Mouse (Mus musculus) spleen, postnatal 4 days (tissue): Measurements from ENCODE around the gene Nacc1.

ENCODE experiments used
- DNase-seq, 2 experiments: peaks; one replicate each; pipeline ENCODE4 v3.0.0; 2022; ENCODE audit warnings: low spot score in 2 of 2

Nacc1 gene

DNA sequence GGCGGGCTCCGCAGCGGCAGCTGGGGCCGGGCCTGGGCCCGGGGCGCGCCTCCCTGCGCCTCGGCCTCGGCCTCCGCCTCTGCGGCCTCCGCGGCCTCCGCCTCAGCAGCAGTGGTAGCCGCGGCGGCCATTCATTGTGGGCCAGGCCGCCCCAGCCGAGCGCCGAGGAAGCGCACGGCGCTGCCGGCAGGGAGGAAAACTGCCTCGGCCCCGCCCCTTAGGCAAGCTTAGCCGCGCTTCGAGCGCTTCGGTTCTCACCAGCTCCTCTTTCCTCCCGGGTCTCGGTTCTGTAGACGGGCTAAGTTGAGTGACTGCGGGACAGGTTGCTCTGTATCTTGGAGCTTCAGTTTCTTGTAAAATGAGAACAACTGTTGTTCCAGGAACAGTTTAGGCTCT, at the start of gene Nacc1:
Gene Nacc1 (minus strand): TSS at position 158 of the 396 bp plus-strand sequence.
- peak; percentile 90 to 93 for DNase-seq

DNA sequence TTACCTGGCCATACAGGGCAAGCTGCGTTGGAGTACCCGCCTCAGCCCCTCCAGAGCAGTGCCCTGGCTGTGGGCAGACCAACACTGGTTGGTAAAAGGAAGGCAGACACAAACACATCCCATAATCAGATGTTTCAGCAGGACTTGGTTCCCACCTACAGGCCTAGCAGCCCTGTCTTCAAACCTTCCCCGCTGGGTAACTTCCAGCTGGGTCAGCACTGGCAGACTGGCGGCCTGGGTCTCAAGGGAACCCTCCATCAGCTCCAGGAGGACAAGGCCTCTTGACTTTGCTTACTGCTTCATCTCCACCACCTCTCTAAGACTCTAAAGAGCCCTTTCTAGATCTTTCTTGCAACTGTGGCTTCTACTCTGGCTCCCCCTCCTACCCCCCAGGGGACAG, 48.9 kb upstream of the Nacc1 start:
- DNase-seq, result no peak

DNA sequence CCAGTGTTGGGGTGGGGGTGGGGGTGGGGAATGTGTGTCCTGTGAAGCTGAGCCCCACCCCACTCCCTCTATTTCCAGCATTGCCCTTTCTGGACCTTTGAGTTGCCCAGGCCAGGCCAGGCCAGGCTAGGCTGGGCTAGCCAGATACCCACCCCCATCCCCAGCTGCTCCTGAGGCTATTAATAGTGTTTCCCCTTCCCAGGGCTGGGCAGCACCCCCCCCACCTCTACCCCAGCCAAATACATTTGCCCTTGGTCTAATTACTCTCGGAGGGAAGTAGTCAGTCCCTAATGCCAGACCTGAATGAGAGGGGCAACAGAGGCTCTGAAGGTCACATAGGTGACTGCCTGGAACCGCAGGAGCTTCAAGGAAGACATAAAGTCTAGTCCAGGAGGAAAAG, 47.9 kb upstream of the Nacc1 start:
- no peak for DNase-seq

DNA sequence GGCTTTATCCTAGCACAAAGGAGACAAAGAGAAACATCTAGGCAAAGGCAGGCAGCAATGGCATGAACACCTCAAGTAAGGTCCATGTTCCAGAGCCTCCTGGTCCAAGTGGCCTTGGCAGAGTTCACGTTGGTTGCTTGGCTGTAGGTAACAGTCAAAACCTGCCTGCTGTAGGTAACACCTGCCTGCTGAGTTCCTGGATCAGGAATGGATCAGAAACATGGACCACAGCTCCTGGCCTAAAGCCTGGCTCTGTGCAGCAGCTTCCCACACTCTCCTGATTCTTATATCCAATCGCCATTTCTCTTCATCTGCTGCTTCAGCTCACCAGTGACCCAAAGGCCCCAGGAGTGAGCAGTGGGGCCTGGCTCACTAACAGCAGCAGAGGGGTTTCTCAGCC, 47.0 kb upstream of the Nacc1 start:
- DNase-seq, result no peak

DNA sequence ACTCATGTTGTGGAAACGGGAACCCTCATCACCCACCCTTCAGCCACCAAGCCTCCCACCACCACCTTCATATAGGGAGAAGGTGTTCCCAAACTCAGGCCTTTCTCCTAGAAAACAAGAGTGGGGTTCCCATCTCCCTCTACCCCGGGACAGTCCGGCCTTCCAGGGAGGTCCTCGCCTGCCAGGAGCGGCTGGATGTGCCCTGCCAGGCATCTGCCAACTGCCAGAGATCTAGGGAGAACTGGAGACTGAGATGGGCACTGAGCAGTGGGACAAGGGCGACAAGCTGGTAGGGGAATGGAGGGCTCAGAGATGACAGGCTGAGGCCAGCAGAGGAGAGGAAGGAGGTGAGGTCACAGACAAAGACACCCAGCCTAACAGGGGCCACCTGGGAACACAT, 46.3 kb upstream of the Nacc1 start:
- no peak for DNase-seq

DNA sequence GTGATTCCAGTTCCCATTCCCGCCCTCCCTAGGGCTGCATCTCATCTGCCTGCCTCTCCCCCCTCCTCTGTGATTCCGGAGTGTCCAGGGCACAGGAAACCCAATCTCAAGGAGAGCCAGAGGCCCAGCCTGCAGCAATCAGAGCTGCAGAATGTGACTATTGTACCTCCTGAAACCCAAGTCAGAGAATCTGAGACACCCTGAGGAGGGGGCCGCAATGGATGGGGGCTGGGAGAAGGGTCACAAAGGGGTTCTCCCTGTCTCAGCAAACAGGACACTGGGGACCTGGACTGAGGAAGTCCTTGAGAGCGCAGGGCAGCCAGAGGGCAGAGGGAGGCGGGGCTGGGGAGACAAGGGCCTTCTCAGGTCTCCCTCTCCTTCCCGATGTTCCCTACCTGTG, 45.3 kb upstream of the Nacc1 start:
- DNase-seq, result no peak

DNA sequence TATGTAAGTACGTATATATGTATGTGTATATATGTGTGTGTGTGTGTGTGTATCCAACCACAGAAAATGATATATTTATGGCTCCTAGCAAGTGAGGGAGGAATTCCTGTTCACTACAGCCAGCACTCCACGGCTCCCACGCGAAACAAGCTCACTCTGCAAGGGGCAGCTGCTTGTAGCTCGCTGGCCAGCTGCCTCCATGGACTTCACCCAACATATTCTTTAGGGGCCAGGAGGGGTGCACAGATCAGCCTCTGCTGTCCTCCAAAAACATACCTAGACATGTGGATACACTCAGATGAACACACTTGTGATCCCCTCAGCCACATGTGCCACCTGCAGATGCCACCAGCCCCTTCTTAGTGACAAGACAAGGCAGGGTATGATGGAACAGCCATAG, 44.9 kb upstream of the Nacc1 start:
- DNase-seq, result no peak

DNA sequence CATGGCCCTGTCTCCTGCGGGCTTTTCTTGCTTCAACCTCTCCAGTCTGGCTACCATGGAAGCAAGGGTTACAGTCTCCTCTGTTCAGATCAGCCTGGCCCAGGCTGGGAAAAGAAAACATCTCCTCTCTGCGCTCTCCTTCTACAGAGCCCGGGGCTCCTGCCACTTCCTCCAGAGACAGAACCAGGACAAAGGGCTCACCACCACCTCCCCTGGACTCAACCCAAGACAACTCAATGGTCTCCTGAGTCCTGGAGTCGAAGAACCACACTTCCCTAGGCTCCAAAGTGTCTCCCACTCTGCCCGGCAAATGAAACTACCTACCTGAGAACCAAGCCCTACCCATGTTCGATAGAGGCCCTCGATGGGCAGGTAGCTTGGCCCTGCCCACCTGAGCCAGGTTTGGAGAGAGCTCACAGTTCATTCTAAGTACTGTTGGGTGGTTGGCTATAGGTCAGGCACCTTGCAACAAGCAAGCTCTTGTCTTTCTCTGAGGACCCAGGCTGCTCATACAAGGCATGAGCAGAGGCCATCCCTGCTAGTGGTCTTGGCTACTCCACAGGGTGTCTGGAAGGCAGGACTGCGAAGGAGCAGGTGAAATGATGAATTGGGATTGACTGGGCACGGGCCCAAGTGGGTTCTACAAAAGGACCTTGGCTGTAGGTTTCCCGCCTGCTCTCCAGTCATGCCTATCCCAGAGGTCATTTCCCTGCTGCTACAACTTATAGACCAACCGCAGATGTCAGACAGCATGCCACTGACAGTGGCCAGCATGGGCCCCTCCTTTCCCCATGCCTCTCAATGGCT, 43.9 kb upstream of the Nacc1 start:
- no peak for DNase-seq

DNA sequence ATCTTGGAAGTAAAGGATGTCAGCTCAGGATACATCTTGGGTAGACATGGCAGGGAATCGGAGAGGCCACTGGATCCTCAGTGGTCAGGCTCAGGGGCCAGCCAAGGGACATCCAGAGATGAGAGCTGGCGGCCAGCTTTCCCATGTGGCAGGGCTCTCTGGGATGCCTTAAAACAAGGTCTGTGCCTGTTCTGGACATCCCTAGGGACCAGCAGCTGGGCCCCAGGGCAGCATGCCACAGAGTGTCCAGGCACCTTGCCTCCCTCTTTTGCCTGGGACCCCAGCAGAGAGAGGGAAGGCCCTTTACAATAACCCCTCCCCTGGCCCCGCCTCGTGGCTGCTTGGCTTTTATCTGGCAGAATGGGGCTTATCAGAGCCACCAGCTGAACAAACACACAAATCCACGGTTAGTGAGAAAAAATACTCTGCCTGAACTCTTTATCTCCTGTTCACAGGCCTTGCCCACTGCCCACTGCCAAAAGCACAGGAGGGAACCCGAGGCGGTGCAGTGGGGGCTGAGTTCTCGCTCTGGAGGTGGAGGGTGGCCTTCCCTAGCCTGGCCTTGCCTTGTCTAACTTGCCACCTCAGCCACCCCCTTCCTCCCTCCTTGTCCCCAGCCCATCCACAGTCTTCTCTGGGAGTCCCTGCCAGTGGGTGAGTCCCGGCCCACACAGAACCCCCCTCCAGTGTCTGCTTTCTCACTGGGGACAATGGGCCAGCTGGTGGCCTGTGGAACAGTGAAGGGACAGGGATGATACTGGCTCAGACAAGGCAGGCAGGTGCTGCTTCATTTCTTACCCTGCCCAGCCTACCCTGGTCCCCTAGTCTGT, 43.1 kb upstream of the Nacc1 start:
- peak; percentile 87 for DNase-seq

DNA sequence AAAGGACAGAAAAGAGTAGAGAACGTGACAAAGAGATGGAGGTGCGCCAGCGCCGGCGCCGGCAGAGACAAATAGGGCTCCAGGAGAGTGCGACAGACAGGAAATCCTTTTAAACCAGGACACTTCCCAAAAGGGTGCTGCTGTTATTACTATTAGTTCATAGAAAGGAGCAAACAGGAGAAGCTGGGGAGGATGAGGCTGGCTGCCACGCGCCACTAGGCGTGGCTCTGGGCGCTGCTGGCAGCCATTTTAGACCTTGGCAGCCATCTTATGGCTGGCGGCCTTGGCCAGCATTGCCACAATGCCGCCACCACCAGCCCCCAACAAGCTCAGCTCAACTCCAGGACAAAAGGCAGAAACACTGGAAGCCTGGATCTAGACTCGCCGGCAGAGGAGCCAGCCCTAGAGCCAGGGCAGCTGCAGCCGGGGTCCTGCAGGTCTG, 42.3 kb upstream of the Nacc1 start:
- DNase-seq, result no peak

DNA sequence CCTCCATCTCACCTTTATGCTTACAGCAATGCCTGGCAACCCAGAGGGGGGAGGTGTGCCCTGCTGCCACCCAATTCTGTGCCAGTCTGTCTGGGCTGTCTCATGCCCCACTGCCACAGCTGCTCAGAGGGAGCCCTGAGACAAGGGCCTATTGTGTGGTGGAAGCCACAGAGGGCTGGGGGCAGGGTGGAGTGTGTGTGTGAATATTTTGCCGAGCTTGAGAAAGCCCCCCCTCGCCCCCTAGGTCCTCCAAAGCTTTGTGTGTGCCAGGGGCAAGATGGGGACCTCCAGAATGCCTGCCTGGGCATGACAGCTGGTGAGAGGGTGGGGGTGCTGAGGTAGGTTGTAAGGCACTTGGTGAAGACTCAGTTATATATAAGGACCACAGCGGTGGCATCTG, 40.8 kb upstream of the Nacc1 start:
- DNase-seq, result no peak

DNA sequence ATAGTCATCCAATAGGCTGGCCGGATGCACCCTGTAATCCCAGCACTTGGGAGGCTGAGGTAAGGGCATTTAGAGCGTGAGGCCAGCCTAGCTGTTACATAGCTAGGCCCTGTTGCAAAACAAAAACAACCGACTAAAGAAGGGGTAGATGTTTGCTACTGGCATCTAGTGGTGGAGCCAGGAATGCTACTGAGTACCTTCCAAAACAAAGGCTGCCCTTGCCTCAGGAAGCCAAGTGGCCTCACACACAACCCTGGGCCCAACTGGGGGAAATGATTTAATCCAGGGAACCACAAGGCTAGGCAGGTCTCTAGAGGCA, 38.2 kb upstream of the Nacc1 start:
- DNase-seq, result peak in 1 of 2 experiments; percentile 54

DNA sequence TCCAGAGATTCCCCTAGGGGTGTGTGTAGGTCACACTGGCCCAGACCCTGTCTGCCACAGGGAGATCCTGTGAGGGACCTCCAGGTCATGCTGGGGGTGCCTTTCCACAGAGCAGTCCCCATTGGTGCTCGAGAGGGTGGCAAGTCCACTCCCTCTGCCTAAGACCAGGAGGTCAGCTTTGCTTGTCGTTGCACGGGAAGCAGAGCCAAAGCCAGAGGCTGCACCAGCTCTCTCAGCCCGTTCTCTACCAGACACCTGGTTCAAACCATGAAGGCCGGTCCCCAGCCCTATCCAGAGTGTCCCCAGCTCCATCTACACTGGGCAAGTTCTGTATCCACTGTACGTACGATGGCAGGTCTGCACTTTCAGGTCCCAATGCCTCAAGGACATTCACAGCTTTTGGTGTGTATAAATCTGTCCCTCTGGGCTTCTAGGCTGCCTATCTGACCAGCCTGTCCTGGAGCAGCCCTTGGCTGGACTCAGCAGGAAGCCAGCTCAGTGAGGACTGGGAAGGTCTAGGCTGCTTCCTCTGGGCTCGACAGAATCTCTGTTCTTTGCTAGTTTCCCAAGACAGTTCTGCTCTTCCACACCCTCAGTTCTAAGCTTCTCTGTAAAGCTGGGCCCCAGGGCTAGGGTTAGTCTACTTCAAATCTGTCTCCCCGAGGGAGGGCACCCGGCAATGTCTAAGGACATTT, 37.7 kb upstream of the Nacc1 start:
- DNase-seq, result no peak

DNA sequence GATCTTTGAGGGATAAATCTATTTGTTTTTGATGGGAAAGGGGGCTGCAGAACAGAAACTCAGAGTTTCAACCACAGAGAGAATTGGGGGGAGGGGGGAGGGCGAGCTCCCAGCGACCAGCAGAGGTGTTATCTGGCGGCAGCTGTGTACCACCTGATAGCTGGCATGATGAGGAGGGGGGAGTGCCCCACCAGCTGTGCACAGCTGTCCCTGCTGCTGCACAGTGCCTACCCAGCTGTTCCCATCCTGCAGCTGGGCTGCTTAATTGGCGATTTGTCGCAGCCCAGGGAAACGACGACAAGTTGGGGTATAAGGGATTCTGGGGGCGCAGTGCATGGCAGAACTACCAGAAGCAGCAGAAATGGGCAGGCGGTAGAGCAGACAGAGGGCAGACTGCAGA, 37.0 kb upstream of the Nacc1 start:
- no peak for DNase-seq

DNA sequence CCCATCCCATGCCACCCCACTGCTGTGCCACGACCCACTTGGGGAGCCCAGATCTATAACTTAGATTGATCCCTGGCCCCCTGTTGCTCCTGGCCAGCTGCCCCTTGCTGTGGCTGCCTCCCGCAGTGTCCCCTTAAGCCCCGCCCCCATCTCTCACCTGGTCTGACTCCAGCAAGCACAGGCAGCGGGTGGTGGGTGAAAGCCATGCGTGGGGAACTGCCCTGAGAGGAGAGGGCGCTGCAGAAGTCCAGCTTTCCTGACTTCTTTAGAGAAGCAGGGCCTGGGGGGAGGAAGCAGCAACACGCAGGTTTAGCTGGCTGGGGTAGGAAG, 35.9 kb upstream of the Nacc1 start:
- DNase-seq, result peak; percentile 77 to 87

DNA sequence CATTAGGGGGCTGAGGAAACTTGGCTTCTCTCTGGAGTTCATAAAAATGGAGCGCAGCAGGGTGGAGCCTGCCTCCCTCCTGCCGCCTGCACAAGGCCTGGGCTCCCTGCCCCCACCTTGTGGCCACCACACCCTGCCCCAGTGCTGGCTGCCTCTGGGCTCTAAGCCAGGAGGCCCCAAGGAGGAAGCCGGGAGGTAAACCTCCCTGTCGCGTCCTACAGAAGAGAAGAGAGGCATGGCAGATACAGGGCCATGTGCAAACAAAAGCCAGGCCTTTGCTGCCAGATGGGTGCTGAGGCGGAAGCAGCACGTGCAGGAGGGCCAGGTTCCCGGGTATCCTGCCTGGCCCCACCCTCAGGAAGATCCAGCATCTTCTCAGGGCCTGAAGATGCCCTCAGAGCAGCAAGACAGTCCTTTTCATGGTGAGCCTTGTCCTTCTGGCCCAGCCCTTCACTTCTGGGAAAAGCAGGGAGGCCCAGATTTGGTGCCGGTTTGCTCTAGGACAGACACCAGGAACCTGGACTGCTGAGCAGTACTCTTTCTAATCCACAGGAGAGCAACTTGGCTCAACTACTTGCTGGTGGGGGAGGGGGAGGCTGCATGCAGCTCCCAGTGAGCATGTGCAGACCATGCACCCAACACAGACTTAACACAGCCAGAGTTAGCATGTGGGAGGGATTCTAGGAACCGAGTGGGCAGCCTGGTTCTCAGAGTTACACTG, 35.3 kb upstream of the Nacc1 start, which contains the start of gene G430095P16Rik:
Gene G430095P16Rik (plus strand): TSS at position 158 of the 721 bp plus-strand sequence.
- peak; percentile 91 to 92 for DNase-seq

DNA sequence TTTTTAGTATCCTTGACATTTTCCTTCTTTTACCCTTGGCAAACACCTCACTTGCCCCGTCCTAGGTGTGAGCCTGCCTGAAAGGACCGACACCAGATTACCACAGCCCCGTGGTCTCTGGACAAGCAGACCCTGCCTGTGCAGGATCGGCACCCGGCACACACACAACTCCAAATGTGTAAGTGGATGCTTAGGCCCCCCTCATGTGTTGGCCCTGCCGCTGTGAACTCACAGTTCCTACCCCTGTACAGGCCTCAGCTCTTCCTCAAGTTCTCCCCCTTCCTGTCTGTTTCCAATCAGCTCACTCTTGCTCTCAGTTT, 34.8 kb upstream of the Nacc1 start:
- peak in 1 of 2 experiments; percentile 74 for DNase-seq

DNA sequence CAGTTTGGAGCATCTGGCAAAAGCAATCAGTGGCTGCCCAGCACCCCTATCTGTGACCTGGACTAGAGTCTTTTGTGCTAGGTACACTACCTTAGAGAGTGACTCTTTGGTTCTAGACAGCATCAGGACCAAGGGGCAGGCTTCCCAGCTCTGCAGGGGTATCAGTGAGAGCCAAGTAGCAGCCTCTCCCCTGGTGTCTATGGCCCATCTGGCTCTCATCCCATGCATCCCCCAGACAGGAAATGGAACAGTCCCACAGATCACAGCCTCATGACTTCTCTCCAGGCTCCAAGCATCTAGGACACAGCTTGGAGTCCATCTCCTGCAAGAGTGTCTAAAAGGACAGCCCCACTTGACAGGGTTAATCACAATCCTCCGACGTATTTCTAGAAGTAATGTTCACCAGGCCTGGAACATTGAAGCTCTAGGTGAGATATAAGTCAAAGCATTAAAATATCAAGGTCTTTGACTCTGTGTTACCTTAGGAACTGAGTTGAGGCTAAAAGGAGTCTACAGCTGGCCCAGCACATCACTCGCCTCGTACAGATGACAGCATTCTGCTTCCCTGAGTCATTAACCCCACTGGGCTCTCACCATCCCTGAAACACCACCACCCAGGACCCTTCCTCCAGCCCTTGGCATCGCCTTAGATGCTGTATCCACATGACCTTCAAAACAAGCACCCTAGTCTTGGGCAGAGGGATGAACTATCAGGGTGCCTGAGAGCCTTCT, 31.5 kb upstream of the Nacc1 start:
- no peak for DNase-seq

DNA sequence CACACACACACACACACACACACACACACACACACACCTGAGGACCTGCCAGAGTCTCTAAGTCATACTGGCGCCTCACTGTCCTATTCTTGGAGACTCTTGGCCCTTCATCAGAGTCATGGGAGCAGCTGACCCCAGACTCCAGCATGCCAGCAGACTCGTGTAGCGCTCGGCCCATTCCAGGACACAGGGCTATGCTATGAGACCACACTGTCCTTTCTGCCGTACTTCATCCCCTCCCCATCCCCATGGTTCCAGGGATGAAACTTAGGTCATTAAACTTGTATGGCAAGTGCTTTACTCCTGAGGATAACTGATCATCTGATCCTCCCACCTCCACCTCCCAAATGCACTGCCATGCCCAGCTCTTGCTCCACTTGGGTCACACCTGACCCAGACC, 30.8 kb upstream of the Nacc1 start:
- DNase-seq, result no peak

DNA sequence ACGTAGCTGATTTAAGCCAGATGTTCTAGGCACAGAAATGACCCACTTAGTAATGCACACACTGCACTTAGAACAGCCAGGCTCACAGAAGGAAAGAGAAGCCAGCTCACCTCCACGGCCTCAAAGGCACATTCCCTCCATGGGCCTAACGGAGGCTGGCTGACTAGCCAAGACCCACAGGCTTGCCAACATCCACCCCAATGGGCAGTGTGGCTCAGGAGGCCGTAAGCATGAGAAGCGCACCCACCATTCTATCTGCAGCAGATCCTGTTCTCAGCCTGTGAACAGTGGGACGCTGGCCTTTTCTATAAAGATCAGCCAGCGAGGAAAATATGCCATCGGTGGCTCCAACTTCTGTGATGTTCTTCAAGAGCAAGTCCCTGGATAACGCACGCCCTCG, 29.1 kb upstream of the Nacc1 start:
- no peak for DNase-seq

DNA sequence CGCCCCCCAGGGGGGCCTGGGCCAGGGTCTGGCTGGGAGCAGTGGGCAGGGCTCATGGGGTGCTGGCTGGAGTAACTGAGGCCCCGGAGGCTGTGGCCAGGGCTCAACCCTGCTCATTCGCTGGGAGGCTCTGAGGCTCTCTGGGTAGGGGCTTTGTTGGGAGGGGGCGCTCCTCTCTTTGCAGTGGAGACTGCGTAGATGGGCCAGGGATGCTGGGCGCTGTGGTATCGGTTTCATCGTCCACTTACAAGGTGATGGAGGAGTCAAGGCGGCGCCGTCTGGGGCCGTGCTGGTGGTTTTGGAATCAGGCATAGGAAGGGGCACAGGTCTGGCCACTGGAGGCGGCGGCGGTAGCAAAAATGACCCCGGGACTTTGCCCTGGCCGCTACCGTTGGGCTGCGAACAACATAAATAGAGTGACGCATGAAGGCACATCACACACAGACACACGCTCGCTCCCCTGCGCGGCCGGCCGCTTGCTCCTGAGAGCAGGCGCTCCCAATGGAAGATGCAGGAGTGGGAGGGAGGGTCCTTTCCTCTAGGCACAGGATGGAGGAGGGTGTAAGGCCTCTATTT, 28.3 kb upstream of the Nacc1 start:
- DNase-seq, result no peak
